Mouse (Mus musculus): Measurements from ENCODE around the gene Ppp1r14b.

DNA sequence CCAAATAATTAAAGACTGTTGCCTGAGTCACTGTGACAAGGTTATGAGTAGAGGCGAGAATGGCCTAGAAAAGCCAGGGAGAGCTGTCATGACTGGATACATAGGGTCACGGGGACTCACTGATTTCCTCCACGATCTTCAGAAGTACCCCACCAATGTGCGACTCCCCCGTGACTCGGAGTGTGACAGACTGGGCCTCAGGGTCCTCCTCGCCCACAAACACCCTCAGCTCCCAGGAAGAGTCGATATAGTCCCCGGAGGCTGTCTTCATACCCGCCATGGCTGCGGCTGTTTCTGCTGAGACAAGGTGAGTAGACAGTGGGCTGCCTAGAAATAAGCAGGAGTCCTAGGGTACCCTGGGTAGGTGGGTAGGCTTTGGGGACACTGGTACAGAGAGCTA lies 43.8 kb downstream of the Ppp1r14b start:
- TF ChIP-seq POLR2A (IDR thresholded peaks at IDR 0.05; ENCODE audit: extremely low read depth, insufficient read depth, low read length) = no peak
- no peak for TF ChIP-seq CTCF (IDR thresholded peaks at IDR 0.05; ENCODE audit: extremely low read depth, insufficient read depth, low read length)
